Mouse (Mus musculus) testis, adult 2 months (tissue): ENCODE data around the gene Dpp9. TPM values are rescaled to one million over a fixed set of nuclear protein-coding genes. Genes with fewer than 3 reads are reported as not detected.

Experiments
- H3K27ac ChIP-seq: fragments of 200-500 bp; 2 replicates; pipeline ENCODE4 v1.5.1; 2012; ENCODE audit warnings: low read depth, low read length; ENCODE audit not compliant: control insufficient read depth, insufficient read depth
- H3K27me3 ChIP-seq: fragments of 200-500 bp; 2 replicates; pipeline ENCODE4 v1.6.1; 2012; ENCODE audit warnings: mild to moderate bottlenecking, low read length, moderate library complexity; ENCODE audit not compliant: control insufficient read depth, insufficient read depth
- H3K36me3 ChIP-seq: fragments of 200-500 bp; 2 replicates; pipeline ENCODE4 v1.6.1; 2012; ENCODE audit warnings: mild to moderate bottlenecking, low read length; ENCODE audit not compliant: control insufficient read depth, insufficient read depth
- H3K4me1 ChIP-seq: fragments of 200-500 bp; 2 replicates; pipeline ENCODE4 v1.6.1; 2012; ENCODE audit warnings: low read length; ENCODE audit not compliant: control insufficient read depth, insufficient read depth
- H3K4me3 ChIP-seq: fragments of 200-500 bp; 2 replicates; pipeline ENCODE4 v1.5.1; 2012; ENCODE audit warnings: low read depth, mild to moderate bottlenecking, low read length, moderate library complexity, mixed read lengths; ENCODE audit not compliant: control insufficient read depth
- CTCF ChIP-seq: fragments of 200-500 bp; IDR thresholded peaks from 2 replicates; pipeline ENCODE4 v1.5.1; 2012; ENCODE audit warnings: low read depth, mild to moderate bottlenecking, inconsistent platforms, low read length, moderate library complexity; ENCODE audit not compliant: control insufficient read depth, insufficient read depth, insufficient replicate concordance
- POLR2A ChIP-seq: fragments of 200-500 bp; IDR thresholded peaks from 2 replicates; pipeline ENCODE4 v1.6.1; 2012; ENCODE audit warnings: low read depth, mild to moderate bottlenecking, inconsistent platforms, low read length, moderate library complexity; ENCODE audit not compliant: control insufficient read depth
- polyA plus RNA-seq: library from polyadenylated mRNA; depleted of rRNA; stranded (reverse); fragments of >200 nt; gene quantifications from 2 replicates; pipeline ENCODE4 v1.2.3, GENCODE M21; 2012

The Dpp9 gene
- polyA plus RNA-seq, 1 experiment: 12.8 TPM

- H3K27ac ChIP-seq: no peak overlapping the region
- no peaks in the 10 kb centered on the region; the same call in 1 of the 2 replicates for H3K36me3 ChIP-seq
- TF ChIP-seq CTCF: no peak
- TF ChIP-seq POLR2A: no peak
- no peaks in the 10 kb centered on the region for H3K4me1 ChIP-seq
- H3K27me3 ChIP-seq: no peaks in the 10 kb centered on the region
- H3K4me3 ChIP-seq: no peak overlapping the region
Observed at GRCm38 (mm10) chr17:56208821-56209220, 9.9 kb downstream of the Dpp9 start.

DNA sequence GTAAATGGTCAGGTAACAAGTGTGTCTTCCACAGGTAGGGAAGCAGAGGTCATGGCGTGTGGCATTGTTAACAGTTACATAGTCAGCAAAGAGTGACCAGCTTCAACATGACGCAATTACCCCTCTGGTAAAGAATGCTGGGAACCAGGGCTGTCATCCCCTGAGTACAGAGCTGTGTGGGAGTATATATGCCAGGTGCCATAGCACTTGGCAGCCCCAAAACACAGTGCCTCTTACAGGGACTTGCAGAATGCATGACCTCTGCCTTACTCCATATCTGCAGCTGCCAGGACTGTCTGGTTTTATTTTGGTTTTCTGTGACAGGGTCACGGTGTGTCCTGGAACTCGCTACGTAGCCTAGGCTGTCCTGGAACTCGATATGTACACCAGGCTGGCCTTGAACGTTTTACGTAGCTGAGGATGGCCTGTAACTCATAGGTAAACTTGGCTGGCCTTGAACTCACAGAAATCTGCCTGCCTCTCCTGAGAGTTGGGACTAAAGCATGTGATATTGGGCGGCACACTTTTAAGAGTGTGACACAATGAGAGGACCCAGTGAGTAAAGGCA lies 10.7 kb downstream of the Dpp9 start:
- no peaks in the 10 kb centered on the region; the same call in 1 of the 2 replicates for H3K36me3 ChIP-seq
- no peaks in the 10 kb centered on the region for H3K27me3 ChIP-seq
- H3K27ac ChIP-seq: no peak overlapping the region
- no peak overlapping the region for H3K4me3 ChIP-seq
- H3K4me1 ChIP-seq: no peaks in the 10 kb centered on the region
- TF ChIP-seq CTCF: no peak
- no peak for TF ChIP-seq POLR2A

DNA sequence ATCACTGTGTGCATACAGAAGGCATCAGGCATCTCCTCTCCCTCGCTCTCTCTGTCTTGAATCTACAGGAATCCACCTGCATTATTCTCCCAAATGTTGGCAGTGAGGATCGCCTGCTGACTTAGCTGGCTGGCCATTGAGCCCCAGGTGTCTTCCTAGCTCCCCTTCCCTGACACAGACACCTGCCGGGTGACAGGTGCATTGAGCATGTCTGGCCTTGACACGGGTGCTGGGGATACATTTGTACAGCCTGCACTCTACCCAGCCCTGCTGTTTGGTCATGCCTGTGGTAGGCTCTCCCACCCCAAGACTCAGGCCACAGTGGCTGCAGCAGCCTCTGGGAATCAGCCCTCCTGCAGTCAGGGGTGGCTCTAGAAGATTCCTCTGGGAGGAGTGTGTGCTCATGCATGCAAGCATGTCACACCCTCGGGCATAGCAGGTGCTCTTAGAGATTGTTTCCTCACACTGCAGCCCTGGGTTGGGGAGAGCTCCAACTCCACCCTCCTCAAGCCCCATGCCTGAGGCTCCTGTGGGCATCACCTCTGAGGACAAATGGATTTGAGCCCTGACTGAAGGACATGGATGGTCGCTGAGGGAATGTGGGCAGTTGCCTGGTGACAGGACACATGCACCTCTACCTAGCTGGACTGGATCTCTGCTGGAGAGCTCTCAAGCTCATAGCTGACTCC lies 11.6 kb downstream of the Dpp9 start:
- Histone ChIP-seq H3K36me3 (no peaks in the 10 kb centered on the region; the same call in 1 of the 2 replicates), H3K4me1 (no peaks in the 10 kb centered on the region), H3K4me3 (no peak overlapping the region), H3K27me3 (no peaks in the 10 kb centered on the region), H3K27ac (no peak overlapping the region)
- no peak for TF ChIP-seq CTCF
- no peak for TF ChIP-seq POLR2A

DNA sequence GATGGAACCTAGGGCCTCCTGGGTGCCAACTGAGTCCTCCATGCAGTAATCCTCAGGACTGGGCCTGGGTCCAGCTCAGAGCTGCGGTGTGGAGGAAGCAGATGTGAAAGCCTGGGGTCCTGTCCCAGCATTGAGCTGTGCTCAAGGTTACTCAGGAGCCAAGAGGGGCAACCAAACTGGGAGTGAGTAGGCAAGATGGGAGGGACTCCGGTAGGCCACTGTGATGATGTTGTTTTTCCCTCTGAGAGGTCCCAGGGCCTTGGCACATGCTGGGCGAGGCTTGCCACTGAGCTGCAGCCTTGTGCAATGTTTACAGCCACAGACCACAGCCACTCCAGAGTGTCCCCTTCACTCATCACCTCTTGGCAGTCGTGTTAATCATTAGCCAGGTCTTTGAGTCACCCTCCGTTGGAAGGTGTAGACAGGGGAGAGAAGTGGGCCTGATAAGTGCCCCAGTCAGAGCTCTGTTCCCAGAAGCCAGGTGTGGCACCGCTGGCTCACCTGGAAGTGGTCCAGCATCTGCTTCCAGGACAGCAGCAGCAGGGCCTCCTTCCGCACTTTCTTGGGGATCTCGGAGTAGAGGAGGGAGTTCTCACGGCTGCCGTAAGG lies 12.3 kb downstream of the Dpp9 start:
- Histone ChIP-seq H3K27ac (no peak overlapping the region), H3K36me3 (no peaks in the 10 kb centered on the region; the same call in 1 of the 2 replicates), H3K4me1 (no peaks in the 10 kb centered on the region), H3K4me3 (no peak overlapping the region), H3K27me3 (no peaks in the 10 kb centered on the region)
- TF ChIP-seq POLR2A: no peak
- TF ChIP-seq CTCF: no peak

DNA sequence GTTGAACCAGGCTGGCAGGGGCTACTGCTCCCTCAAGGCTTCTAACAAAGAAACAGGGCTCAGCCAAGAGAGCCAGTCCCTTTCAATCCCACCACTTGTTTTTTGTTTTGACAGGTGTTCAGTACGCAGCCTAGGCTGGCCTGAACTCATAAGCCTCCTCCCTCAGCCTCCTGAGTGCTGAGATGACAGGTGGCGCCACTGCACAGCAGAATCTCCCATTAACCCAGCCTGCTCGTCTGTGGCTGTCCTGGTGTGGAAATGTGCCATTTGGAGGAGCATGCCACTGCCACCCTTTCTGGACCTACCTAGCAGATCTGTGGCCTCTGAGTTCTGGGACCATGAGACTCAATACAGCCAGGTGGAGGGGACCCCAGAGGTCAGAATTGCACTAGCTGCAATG lies 15.0 kb downstream of the Dpp9 start:
- TF ChIP-seq POLR2A (no peak), CTCF (no peak)
- H3K36me3 ChIP-seq: no peaks in the 10 kb centered on the region; the same call in 1 of the 2 replicates

DNA sequence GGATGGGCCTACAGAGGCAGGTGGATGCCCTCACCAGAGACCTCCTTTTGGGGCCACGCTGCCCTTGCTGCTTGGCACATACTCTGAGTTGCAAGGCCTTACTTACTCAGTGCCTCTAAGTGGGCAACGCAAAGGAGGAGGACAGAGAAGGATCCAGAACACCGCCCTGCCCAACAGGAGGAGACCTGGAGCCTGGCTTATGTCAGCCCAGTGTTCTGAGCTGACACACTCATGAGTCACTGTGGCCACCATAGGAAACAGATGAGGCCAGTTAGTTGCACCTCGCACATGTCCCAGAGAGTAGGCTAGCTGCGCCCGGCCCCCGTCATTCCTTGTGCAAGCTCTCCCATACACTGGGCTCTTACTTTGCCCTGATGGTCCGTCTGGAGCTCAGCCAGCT lies 16.2 kb downstream of the Dpp9 start:
- Histone ChIP-seq H3K36me3 (no peaks in the 10 kb centered on the region; the same call in 1 of the 2 replicates), H3K27me3 (no peaks in the 10 kb centered on the region), H3K27ac (no peak overlapping the region), H3K4me1 (peaks cover 2% of the 10 kb centered on the region; the same call in 1 of the 2 replicates), H3K4me3 (no peak overlapping the region)
- TF ChIP-seq POLR2A (no peak), CTCF (no peak)

More for the DNA sequence above, 15.0 kb downstream of the Dpp9 start:
- no peak overlapping the region for H3K27ac ChIP-seq
- H3K4me3 ChIP-seq: no peak overlapping the region
- H3K4me1 ChIP-seq: peaks cover 2% of the 10 kb centered on the region; the same call in 1 of the 2 replicates
- H3K27me3 ChIP-seq: no peaks in the 10 kb centered on the region

- no peaks in the 10 kb centered on the region; the same call in 1 of the 2 replicates for H3K36me3 ChIP-seq
- peak; percentile 39; the same call in 1 of the 2 replicates for TF ChIP-seq CTCF
- TF ChIP-seq POLR2A: no peak
- no peak overlapping the region for H3K27ac ChIP-seq
- H3K4me3 ChIP-seq: no peak overlapping the region
- no peaks in the 10 kb centered on the region for H3K27me3 ChIP-seq
- H3K4me1 ChIP-seq: peaks cover 2% of the 10 kb centered on the region; the same call in 1 of the 2 replicates
Observed at GRCm38 (mm10) chr17:56201642-56202041, 17.1 kb downstream of the Dpp9 start.
